Mouse (Mus musculus): ENCODE results near the gene Pax3. TPM values are rescaled to one million over a fixed set of nuclear protein-coding genes. Genes with fewer than 3 reads are reported as not detected.

Gene Pax3
- polyA plus RNA-seq, 1 experiment from 2014 or later: 0.05 TPM

DNA sequence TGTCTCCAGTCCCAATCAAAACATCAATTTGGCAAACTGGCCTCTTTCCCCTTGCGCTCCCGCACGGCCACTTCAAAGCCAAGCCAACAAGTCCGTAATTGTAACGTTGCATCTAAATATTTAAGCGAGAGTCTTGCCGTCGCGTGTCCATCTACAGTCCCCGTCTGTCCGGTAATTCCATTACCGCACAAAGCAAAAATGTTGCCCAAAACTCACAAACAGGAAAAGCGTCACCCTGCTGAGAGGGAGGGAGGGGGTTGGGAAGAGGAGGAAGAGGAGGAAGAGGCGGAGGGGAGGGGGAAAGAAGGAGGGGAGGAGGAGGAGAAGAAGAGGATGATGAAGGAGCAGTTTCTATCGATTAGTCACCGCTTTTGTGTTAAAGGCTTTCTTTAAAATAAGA is 7.9 kb downstream of the Pax3 start:
- peaks cover 5% of the 10 kb centered on the region for H3K4me1 ChIP-seq
- no peak overlapping the region for H3K9ac ChIP-seq
- no peak for ATAC-seq (ENCODE audit: insufficient read depth, low FRiP score, low read depth)
- peak overlapping the region; percentile 43 for H3K4me2 ChIP-seq
- H3K27me3 ChIP-seq (replicated peaks): peaks cover 89% of the 10 kb centered on the region
- no peak overlapping the region for H3K4me3 ChIP-seq (replicated peaks)
- H3K36me3 ChIP-seq: no peaks in the 10 kb centered on the region
- WGBS: under 1% methylated on average over 16 of the region's 16 CpGs
- no peak overlapping the region for H3K27ac ChIP-seq
- H3K9me3 ChIP-seq: no peaks in the 10 kb centered on the region

DNA sequence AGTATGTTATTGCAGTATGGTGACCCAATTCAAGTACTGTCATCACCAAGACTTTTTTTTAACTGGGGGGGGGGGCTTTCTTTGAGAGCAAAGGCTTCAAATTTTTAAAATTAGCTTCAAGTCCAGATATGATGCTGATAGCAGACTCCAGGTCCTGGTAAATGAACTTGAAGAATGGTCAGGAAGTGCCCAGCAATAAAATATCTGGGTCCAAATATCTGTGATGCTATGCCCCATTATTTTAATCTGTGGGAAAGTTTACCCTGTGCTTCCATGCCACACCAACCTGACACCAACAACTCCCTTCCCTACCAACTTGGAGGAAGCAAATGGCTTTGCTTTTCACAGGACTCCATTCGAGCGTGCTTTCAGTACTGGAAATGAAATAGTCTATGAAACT is 8.6 kb downstream of the Pax3 start:
- H3K4me2 ChIP-seq: no peak overlapping the region
- peaks cover 82% of the 10 kb centered on the region for H3K27me3 ChIP-seq (replicated peaks)
- ATAC-seq (ENCODE audit: insufficient read depth, low FRiP score, low read depth): no peak
- no peak overlapping the region for H3K4me3 ChIP-seq (replicated peaks)
- H3K9ac ChIP-seq: no peak overlapping the region
- H3K27ac ChIP-seq: no peak overlapping the region
- no peaks in the 10 kb centered on the region for H3K9me3 ChIP-seq
- 0% methylated on average over 2 of the region's 2 CpGs for WGBS
- H3K36me3 ChIP-seq: no peaks in the 10 kb centered on the region
- H3K4me1 ChIP-seq: peaks cover 5% of the 10 kb centered on the region

DNA sequence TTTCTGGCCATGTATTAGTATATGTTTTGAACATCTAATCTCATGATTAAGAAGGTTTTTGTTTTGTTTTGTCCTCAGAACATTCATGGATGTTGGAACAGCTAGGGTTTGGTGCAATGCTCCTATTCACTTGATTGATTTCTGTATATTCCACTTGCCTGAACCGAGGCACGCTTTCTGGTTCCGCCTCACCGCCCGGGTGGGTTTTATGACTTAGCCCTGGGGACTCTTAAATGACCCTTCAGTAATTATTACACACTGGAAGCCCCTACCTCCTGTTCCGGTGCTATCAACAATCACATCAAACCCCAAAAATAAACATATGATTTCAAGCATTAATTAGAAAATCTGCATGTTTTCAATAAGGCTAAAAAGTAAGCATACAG is 9.2 kb downstream of the Pax3 start:
- peaks cover 5% of the 10 kb centered on the region for H3K4me1 ChIP-seq
- H3K4me3 ChIP-seq (replicated peaks): no peak overlapping the region
- no peaks in the 10 kb centered on the region for H3K9me3 ChIP-seq
- ATAC-seq (ENCODE audit: insufficient read depth, low FRiP score, low read depth): no peak
- peaks cover 81% of the 10 kb centered on the region for H3K27me3 ChIP-seq (replicated peaks)
- H3K4me2 ChIP-seq: no peak overlapping the region
- no peak overlapping the region for H3K27ac ChIP-seq
- WGBS: 5% methylated on average over 6 of the region's 6 CpGs
- H3K9ac ChIP-seq: no peak overlapping the region
- H3K36me3 ChIP-seq: no peaks in the 10 kb centered on the region

DNA sequence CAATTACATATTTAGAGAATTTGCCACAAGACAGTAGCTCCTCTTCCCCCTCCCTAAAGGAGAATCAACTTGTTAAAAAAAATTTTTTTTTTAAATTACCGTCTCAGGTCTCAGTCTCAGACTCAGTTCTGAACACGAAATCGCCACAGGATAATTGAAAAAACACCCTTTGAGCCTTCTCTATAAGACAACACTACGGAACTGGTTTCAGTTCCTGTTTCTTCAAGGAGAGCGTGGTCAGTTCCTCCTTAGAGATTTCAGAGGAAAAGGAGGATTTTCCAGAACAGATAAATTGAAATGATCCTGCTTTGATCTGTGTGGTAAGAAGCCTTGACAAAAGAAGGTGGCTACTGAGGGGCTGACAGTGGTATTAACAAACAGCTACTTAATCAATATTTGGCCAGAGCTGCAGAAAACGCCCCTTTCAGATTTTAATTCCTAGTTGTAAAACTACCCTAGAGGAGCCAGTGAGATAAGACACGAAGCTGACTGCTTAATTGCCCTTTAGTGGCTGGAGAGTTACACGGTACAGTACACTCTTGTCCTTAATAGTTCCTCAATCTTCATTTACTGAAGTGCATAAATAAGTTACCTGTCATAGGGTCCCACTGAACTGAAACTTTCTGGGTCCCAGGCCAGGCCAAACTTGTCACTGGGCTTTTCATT is 9.7 kb downstream of the Pax3 start:
- Histone ChIP-seq H3K9ac (no peak overlapping the region), H3K27me3 (replicated peaks) (peaks cover 81% of the 10 kb centered on the region), H3K9me3 (no peaks in the 10 kb centered on the region), H3K4me2 (no peak overlapping the region), H3K36me3 (no peaks in the 10 kb centered on the region), H3K27ac (no peak overlapping the region), H3K4me1 (peaks cover 5% of the 10 kb centered on the region), H3K4me3 (replicated peaks) (no peak overlapping the region)
- ATAC-seq (ENCODE audit: insufficient read depth, low FRiP score, low read depth): no peak
- WGBS: 5% methylated on average over 8 of the region's 8 CpGs

DNA sequence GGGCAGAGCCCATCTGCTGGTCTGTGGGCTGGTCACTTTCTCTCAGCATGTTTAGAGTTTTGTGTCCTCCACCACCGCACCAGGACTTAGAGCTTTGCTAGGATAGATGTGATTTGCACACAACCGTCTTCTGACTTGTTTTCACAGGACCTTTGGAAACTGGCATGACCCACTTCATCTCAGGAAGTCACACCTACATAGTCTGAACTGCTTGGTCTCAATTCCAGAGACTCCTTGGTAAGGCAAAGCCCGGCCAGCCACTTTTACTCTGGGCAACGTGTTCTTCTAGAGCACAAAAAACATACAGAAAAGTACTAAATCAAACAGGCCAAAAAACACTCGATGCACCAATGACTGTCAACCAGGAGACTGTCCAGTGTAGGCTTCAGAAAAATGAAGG is 14.0 kb downstream of the Pax3 start:
- Histone ChIP-seq H3K27me3 (replicated peaks) (peaks cover 73% of the 10 kb centered on the region), H3K9me3 (no peaks in the 10 kb centered on the region), H3K4me3 (replicated peaks) (no peak overlapping the region), H3K9ac (no peak overlapping the region), H3K36me3 (no peaks in the 10 kb centered on the region), H3K27ac (no peak overlapping the region), H3K4me1 (no peaks in the 10 kb centered on the region), H3K4me2 (no peak overlapping the region)
- WGBS: 40% methylated on average over 5 of the region's 5 CpGs
- no peak for ATAC-seq (ENCODE audit: insufficient read depth, low FRiP score, low read depth)

DNA sequence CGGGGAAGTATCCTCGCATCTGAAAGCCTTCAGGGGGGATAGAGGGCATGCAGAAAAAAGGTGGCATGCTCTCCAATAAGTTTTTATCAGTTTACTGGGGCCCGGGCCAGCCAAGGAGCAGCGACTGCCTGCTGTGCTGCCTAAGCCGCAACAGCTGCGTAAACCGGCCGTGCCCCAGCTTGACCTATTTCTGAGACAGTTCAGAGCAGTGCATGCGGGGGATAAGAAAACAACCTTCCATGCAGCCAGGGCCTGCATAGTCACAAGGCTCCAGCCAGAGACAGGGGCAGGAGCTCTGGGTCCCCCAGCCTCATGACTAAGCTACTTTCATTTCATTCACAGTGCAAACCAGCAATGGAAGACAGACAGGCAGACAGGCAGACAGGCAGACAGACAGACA is 15.1 kb downstream of the Pax3 start:
- H3K4me1 ChIP-seq: no peaks in the 10 kb centered on the region
- no peak overlapping the region for H3K27ac ChIP-seq
- 14% methylated on average over 9 of the region's 9 CpGs for WGBS
- no peak for ATAC-seq (ENCODE audit: insufficient read depth, low FRiP score, low read depth)
- H3K36me3 ChIP-seq: no peaks in the 10 kb centered on the region
- H3K9ac ChIP-seq: no peak overlapping the region
- no peaks in the 10 kb centered on the region for H3K9me3 ChIP-seq
- H3K4me2 ChIP-seq: no peak overlapping the region
- H3K27me3 ChIP-seq (replicated peaks): peaks cover 70% of the 10 kb centered on the region
- H3K4me3 ChIP-seq (replicated peaks): no peak overlapping the region

DNA sequence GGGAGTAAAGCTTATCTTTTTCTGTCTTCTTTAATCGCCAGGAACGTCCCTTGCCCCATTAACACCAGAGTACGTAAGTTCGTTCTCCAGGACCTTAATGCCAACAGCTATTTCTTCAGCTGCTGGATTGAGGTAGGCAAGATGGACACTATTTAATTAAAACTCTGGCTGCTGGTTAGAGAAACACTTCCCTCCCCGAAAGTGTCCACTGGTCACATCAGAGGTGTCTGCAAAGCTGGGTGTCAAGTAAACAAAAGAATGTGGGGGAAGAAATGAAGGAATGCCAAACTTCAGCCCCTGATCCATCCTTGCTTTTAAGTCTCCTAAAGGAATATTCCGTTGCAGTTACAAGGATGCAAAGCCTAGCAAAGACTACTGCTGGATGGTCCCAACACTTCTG is 24.6 kb downstream of the Pax3 start:
- H3K9ac ChIP-seq: no peak overlapping the region
- H3K9me3 ChIP-seq: no peaks in the 10 kb centered on the region
- no peak overlapping the region for H3K4me3 ChIP-seq (replicated peaks)
- H3K27ac ChIP-seq: no peak overlapping the region
- no peaks in the 10 kb centered on the region for H3K4me1 ChIP-seq
- H3K27me3 ChIP-seq (replicated peaks): peaks cover 69% of the 10 kb centered on the region
- H3K4me2 ChIP-seq: no peak overlapping the region
- H3K36me3 ChIP-seq: no peaks in the 10 kb centered on the region
- 44% methylated on average over 6 of the region's 6 CpGs for WGBS
- no peak for ATAC-seq (ENCODE audit: insufficient read depth, low FRiP score, low read depth)

DNA sequence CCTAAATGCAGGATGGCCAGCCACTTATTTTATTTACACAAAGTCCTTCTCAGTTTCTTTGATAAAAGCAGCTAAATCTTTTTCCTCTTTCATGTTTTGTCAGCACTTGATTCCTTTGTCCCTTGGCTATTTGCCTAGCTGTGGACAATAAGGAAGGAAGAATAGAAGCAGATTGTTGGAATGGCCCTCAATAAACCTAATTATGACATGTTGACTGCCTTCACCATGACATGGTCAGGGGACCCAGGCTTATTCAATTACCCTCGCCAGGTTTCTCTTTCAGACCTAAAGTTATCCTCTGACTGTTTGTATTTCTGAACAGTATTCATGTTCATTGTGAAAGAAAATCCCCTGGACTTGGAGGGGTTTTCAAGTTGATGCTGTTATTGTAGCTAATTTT is 25.3 kb downstream of the Pax3 start:
- H3K27me3 ChIP-seq (replicated peaks): peaks cover 69% of the 10 kb centered on the region
- WGBS: 54% methylated on average over 1 of the region's 1 CpGs
- H3K4me3 ChIP-seq (replicated peaks): no peak overlapping the region
- H3K9ac ChIP-seq: no peak overlapping the region
- no peaks in the 10 kb centered on the region for H3K36me3 ChIP-seq
- H3K27ac ChIP-seq: no peak overlapping the region
- no peaks in the 10 kb centered on the region for H3K4me1 ChIP-seq
- no peak for ATAC-seq (ENCODE audit: insufficient read depth, low FRiP score, low read depth)
- H3K9me3 ChIP-seq: no peaks in the 10 kb centered on the region
- H3K4me2 ChIP-seq: no peak overlapping the region

DNA sequence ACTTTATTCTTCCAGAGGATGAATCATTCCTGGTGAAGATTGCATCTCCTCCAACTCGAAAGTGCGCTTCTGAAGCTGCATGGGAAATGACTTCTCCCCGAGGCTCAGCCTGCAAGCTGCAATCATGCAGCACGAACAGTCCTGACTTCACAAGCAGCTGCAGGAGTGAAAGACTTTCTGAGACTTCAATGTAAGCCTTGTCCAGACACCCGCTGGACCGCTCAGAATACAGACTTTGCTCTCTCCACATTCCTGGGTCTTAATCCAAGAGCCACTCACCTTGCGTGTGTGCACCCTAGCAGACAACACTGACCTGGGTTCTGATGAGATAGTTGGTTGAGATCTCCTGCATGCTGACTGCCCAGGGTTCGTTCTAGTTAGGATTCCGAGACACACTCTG is 26.2 kb downstream of the Pax3 start:
- H3K27me3 ChIP-seq (replicated peaks): peaks cover 67% of the 10 kb centered on the region
- no peak overlapping the region for H3K27ac ChIP-seq
- no peak overlapping the region for H3K9ac ChIP-seq
- no peaks in the 10 kb centered on the region for H3K36me3 ChIP-seq
- no peaks in the 10 kb centered on the region for H3K4me1 ChIP-seq
- H3K4me3 ChIP-seq (replicated peaks): no peak overlapping the region
- no peaks in the 10 kb centered on the region for H3K9me3 ChIP-seq
- 54% methylated on average over 9 of the region's 9 CpGs for WGBS
- no peak for ATAC-seq (ENCODE audit: insufficient read depth, low FRiP score, low read depth)
- H3K4me2 ChIP-seq: no peak overlapping the region

DNA sequence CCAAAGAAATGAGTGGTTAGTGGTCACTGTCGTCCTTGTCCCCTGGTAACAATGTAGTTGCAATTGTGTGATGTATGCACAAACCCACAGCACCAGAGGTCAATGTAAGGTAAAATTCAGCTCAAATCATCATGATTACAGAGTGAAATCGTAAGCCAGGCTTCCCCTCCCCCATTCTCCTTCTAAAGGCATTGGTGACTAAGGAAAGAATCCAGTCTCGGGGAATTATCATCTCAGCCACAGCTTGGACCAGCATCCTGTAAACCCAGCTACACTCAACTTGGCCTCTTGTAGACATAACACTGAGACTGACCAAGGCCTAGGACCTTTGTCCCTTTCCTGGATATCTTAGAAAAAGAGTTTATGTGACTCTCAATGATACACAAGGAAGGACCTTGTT is 28.1 kb downstream of the Pax3 start:
- 54% methylated on average over 3 of the region's 3 CpGs for WGBS
- Histone ChIP-seq H3K4me1 (no peaks in the 10 kb centered on the region), H3K4me2 (no peak overlapping the region), H3K27me3 (replicated peaks) (peaks cover 67% of the 10 kb centered on the region), H3K9me3 (no peaks in the 10 kb centered on the region), H3K27ac (no peak overlapping the region), H3K36me3 (no peaks in the 10 kb centered on the region), H3K4me3 (replicated peaks) (no peak overlapping the region), H3K9ac (no peak overlapping the region)
- ATAC-seq (ENCODE audit: insufficient read depth, low FRiP score, low read depth): no peak

DNA sequence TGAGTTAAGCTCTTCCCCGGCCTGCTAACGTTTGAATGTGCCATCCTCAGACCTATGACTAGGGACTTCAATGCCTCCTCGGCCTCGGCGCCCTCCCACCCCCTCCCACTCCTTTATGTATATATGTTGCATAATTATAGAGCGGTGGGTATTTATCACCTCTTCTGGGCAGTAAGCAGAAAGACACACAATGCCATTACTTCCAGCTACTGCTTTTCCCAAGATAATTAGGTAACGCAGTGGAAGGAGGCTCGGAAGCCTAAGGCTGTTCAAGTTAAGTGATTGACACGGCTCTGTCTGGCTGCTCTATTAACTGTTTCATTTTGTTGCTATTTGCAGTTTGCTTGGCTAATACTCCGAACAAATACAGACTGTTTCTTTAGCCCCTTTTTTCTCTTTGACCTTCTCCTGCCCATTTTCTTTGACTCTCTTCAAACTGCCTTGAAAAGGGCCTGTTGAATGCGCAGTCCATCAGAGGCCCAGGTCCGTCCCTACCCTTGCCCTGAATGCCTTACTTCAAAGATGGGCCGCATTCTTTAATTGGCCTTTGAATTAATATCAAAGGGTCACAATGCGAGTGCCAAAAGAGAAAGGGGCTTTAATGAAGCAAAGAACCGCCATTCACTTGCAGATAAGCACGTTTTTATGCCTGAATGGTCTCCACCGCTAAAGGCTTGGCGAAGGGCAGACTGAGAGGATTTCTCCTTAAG is 29.2 kb downstream of the Pax3 start:
- no peak for ATAC-seq (ENCODE audit: insufficient read depth, low FRiP score, low read depth)
- 52% methylated on average over 18 of the region's 18 CpGs for WGBS
- H3K4me3 ChIP-seq (replicated peaks): no peak overlapping the region

DNA sequence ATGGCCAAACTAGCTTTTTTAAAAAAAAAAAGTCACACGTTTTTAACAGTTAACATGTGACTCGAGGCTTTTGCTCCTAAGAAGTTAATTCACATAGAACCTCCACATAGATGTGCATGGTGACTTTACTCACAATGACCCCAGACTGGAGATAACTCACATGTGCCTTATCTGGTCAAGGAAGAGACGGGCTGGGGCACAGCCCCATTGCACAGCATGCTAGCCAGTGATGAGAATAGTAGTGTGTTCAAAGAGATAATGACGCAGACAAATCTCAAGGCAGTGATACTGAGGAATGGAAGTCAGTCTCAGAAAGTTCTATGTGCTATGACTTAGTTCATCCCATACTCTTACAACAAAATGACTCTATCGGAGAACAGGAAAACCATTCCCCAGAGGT is 35.2 kb downstream of the Pax3 start:
- H3K27ac ChIP-seq: no peak overlapping the region
- ATAC-seq (ENCODE audit: insufficient read depth, low FRiP score, low read depth): no peak

More for the DNA sequence above, 29.2 kb downstream of the Pax3 start:
- H3K9ac ChIP-seq: no peak overlapping the region
- H3K4me1 ChIP-seq: no peaks in the 10 kb centered on the region
- H3K4me2 ChIP-seq: no peak overlapping the region
- H3K27ac ChIP-seq: no peak overlapping the region
- H3K27me3 ChIP-seq (replicated peaks): peaks cover 64% of the 10 kb centered on the region
- H3K9me3 ChIP-seq: no peaks in the 10 kb centered on the region
- no peaks in the 10 kb centered on the region for H3K36me3 ChIP-seq

More for the DNA sequence above, 35.2 kb downstream of the Pax3 start:
- Histone ChIP-seq H3K4me1 (no peaks in the 10 kb centered on the region), H3K9ac (no peak overlapping the region), H3K9me3 (no peaks in the 10 kb centered on the region), H3K36me3 (no peaks in the 10 kb centered on the region), H3K4me2 (no peak overlapping the region), H3K27me3 (replicated peaks) (peaks cover 22% of the 10 kb centered on the region), H3K4me3 (replicated peaks) (no peak overlapping the region)
- 83% methylated on average over 5 of the region's 5 CpGs for WGBS

All from stomach, embryonic 15.5 days (tissue).